Comparison of ENCODE assay signal across 21 mouse cellular contexts in genomic region chr4:105268202-105268730, GRCm38 (mm10).
"Had no signal": no experiment of that assay in that cellular context is flagged by ENCODE, and none has a peak within 500 bp of the region (broad histone marks: within the 10 kb centered on the region; RNA-seq: fewer than 3 reads in every experiment).

No protein-coding gene starts in this region.

- H3K9me3 ChIP-seq: limb, embryonic 12.5 days; limb, embryonic 15.5 days; midbrain, embryonic 10.5 days; midbrain, embryonic 13.5 days had no signal

- DNase-seq: kidney, adult 2 months; kidney, postnatal 25 days; left cerebral cortex, postnatal 4 days; liver, postnatal 0 days; lung, embryonic 14.5 days; thymus, adult 2 months; thymus, postnatal 14 days; thymus, postnatal 4 days had no signal

- H3K4me2 ChIP-seq: limb, embryonic 12.5 days; limb, embryonic 15.5 days; liver, embryonic 11.5 days; lung, embryonic 14.5 days; midbrain, embryonic 13.5 days had no signal

- H3K4me3 ChIP-seq: limb, embryonic 12.5 days; limb, embryonic 15.5 days; megakaryocyte, embryonic 14.5 days; midbrain, embryonic 10.5 days; midbrain, embryonic 13.5 days; myocyte had no signal

- ATAC-seq: liver, postnatal 0 days; lung, postnatal 0 days; midbrain, embryonic 13.5 days; midbrain, embryonic 16.5 days had no signal

- H3K27ac ChIP-seq: kidney, postnatal 0 days; limb, embryonic 12.5 days; limb, embryonic 15.5 days; liver, embryonic 14.5 days; macrophage; midbrain, embryonic 10.5 days; midbrain, embryonic 13.5 days; stomach, postnatal 0 days had no signal

- H3K36me3 ChIP-seq: limb, embryonic 12.5 days; limb, embryonic 15.5 days; midbrain, embryonic 10.5 days; midbrain, embryonic 13.5 days had no signal

- H3K9ac ChIP-seq: limb, embryonic 12.5 days; limb, embryonic 15.5 days; liver, embryonic 14.5 days; liver, postnatal 0 days; lung, embryonic 14.5 days; midbrain, embryonic 13.5 days had no signal

- H3K4me1 ChIP-seq: midbrain, embryonic 10.5 days; midbrain, embryonic 13.5 days had no signal

- H3K27me3 ChIP-seq: limb, embryonic 12.5 days; limb, embryonic 15.5 days; midbrain, embryonic 13.5 days had no signal
